Mouse (Mus musculus) testis, adult 2 months (tissue): ENCODE measurements at regions not wholly inside any gene's neighbourhood (a gene's known extent, or its start where the extent isn't known, plus 50 kb on each side); places are given as distances from the start of the nearest gene placed in this dataset.

Experiments used
- CTCF ChIP-seq: fragments of 200-500 bp; IDR thresholded peaks from 2 replicates; pipeline ENCODE4 v1.5.1; 2012; ENCODE audit warnings: low read depth, mild to moderate bottlenecking, inconsistent platforms, low read length, moderate library complexity; ENCODE audit not compliant: control insufficient read depth, insufficient read depth, insufficient replicate concordance
- POLR2A ChIP-seq: fragments of 200-500 bp; IDR thresholded peaks from 2 replicates; pipeline ENCODE4 v1.6.1; 2012; ENCODE audit warnings: low read depth, mild to moderate bottlenecking, inconsistent platforms, low read length, moderate library complexity; ENCODE audit not compliant: control insufficient read depth

- TF ChIP-seq CTCF (no peak), POLR2A (no peak)
Measured at GRCm38 (mm10) chr5:64700030-64700429, 103.2 kb upstream of the Klf3 start.
